Mouse (Mus musculus): ENCODE measurements around the gene Thbd.

DNA sequence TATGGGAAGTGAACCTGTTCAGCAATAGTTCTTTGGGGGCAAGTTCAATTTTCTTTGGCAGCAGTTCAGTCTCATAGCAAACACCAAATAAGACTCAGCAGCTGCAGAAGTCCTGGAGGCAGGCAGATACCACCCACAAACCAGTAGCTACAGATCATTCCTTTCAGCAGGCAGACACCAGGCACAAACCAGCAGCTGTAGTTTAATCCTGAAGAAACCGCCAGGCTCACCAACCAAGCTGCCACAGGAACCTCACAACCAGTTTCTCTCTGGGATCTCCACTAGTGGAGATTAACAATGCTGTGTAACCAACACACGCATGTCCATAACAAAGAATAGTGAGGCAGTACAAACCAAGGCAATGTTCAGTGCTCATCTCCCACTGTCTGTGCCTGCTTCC lies 26.9 kb downstream of the Thbd start:
- TF ChIP-seq CTCF (conservative IDR thresholded peaks at IDR 0.05; ENCODE audit: insufficient read depth, insufficient read length, low read depth, low read length) (no peak), POLR2A (IDR thresholded peaks at IDR 0.05; ENCODE audit: low read depth, low read length) (no peak)

All from kidney, adult 2 months (tissue).